Mouse (Mus musculus) midbrain, embryonic 12.5 days (tissue): Measurements from ENCODE around the gene Cldn10. TPM values are rescaled to one million over a fixed set of nuclear protein-coding genes. Genes with fewer than 3 reads are reported as not detected.

Source experiments
- ATAC-seq: fragments of 200-750 bp; cut with Nextera tagmentation; 2 replicates; pipeline ENCODE4 v1.8.0; 2017; ENCODE audit warnings: low read depth, moderate TSS enrichment, moderate library complexity; ENCODE audit not compliant: low FRiP score
- H3K27ac ChIP-seq: fragments of 300-500 bp; sonication (generic); replicated peaks from 2 replicates; pipeline ENCODE4 v1.5.1; 2016; ENCODE audit warnings: mild to moderate bottlenecking
- H3K27me3 ChIP-seq: fragments of 300-500 bp; sonication (generic); 2 replicates; pipeline ENCODE4 v1.6.1; 2016; ENCODE audit warnings: mild to moderate bottlenecking
- H3K36me3 ChIP-seq: fragments of 300-500 bp; sonication (generic); 2 replicates; pipeline ENCODE4 v1.6.1; 2016
- H3K4me1 ChIP-seq: fragments of 300-500 bp; sonication (generic); 2 replicates; pipeline ENCODE4 v1.6.1; 2016
- H3K4me2 ChIP-seq: fragments of 300-500 bp; sonication (generic); replicated peaks from 2 replicates; pipeline ENCODE4 v1.6.1; 2016; ENCODE audit warnings: mild to moderate bottlenecking, moderate library complexity
- H3K4me3 ChIP-seq: fragments of 300-500 bp; sonication (generic); 2 replicates; pipeline ENCODE4 v1.5.1; 2016; ENCODE audit warnings: mild to moderate bottlenecking
- H3K9ac ChIP-seq: fragments of 300-500 bp; sonication (generic); replicated peaks from 2 replicates; pipeline ENCODE4 v1.6.1; 2016; ENCODE audit warnings: mild to moderate bottlenecking, moderate library complexity
- H3K9me3 ChIP-seq: fragments of 300-500 bp; sonication (generic); 2 replicates; pipeline ENCODE4 v1.6.1; 2016; ENCODE audit warnings: mild to moderate bottlenecking
- WGBS: fragments of 180-500 bp; shearing (Covaris S2); methylation state at CpG from one replicate; pipeline ENCODE4 v1.1.7; 2016; 5-methylcytosine and 5-hydroxymethylcytosine counted together
- polyA plus RNA-seq: library from polyadenylated mRNA; unstranded; fragments of >200 nt; fragmentation: Nextera tagmentation; extraction: Ambion mirVana; gene quantifications from 2 replicates; pipeline ENCODE4 v1.2.1, GENCODE M21; 2016

The Cldn10 gene
- polyA plus RNA-seq, 1 experiment from 2014 or later = 0.85 TPM

- peaks cover 82% of the 10 kb centered on the region for H3K36me3 ChIP-seq
- no peak for ATAC-seq
- 84% methylated on average over 3 of the region's 3 CpGs for WGBS
- no peak overlapping the region for H3K9ac ChIP-seq
- H3K4me3 ChIP-seq = no peak overlapping the region
- peaks cover 5% of the 10 kb centered on the region; the same call in 1 of the 2 replicates for H3K9me3 ChIP-seq
- H3K27ac ChIP-seq = no peak overlapping the region
- H3K4me1 ChIP-seq = peaks cover 5% of the 10 kb centered on the region; the same call in 1 of the 2 replicates
- H3K4me2 ChIP-seq = no peak overlapping the region
- no peaks in the 10 kb centered on the region for H3K27me3 ChIP-seq
These were observed 115.7 kb downstream of the Cldn10 start for GRCm38 (mm10) chr14:118903397-118903796.

- Histone ChIP-seq H3K4me1 (peaks cover 5% of the 10 kb centered on the region; the same call in 1 of the 2 replicates), H3K27ac (no peak overlapping the region), H3K27me3 (no peaks in the 10 kb centered on the region), H3K36me3 (peaks cover 80% of the 10 kb centered on the region), H3K9me3 (peaks cover 5% of the 10 kb centered on the region; the same call in 1 of the 2 replicates), H3K4me3 (no peak overlapping the region), H3K9ac (no peak overlapping the region), H3K4me2 (no peak overlapping the region)
- 52% methylated on average over 6 of the region's 6 CpGs for WGBS
- no peak for ATAC-seq
These were observed 116.3 kb downstream of the Cldn10 start for GRCm38 (mm10) chr14:118903867-118904562.

- 86% methylated on average over 8 of the region's 8 CpGs for WGBS
- ATAC-seq = no peak
- H3K4me3 ChIP-seq = no peak overlapping the region
- H3K36me3 ChIP-seq = peaks cover 81% of the 10 kb centered on the region
- no peak overlapping the region for H3K4me2 ChIP-seq
- H3K9ac ChIP-seq = no peak overlapping the region
- no peaks in the 10 kb centered on the region for H3K9me3 ChIP-seq
- H3K4me1 ChIP-seq = peaks cover 5% of the 10 kb centered on the region; the same call in 1 of the 2 replicates
- H3K27me3 ChIP-seq = no peaks in the 10 kb centered on the region
- no peak overlapping the region for H3K27ac ChIP-seq
These were observed 119.9 kb downstream of the Cldn10 start for GRCm38 (mm10) chr14:118907592-118907991.

GRCm38 (mm10) chr14:118909872-118910271 is 122.2 kb downstream of the Cldn10 start:
- peaks cover 83% of the 10 kb centered on the region for H3K36me3 ChIP-seq
- no peak for ATAC-seq
- H3K9me3 ChIP-seq = no peaks in the 10 kb centered on the region
- no peaks in the 10 kb centered on the region for H3K27me3 ChIP-seq
- H3K9ac ChIP-seq = no peak overlapping the region
- no peaks in the 10 kb centered on the region for H3K4me1 ChIP-seq
- H3K27ac ChIP-seq = no peak overlapping the region
- no peak overlapping the region for H3K4me2 ChIP-seq
- H3K4me3 ChIP-seq = no peak overlapping the region
- WGBS = 90% methylated on average over 8 of the region's 8 CpGs

GRCm38 (mm10) chr14:118910332-118911222 is 122.9 kb downstream of the Cldn10 start:
- ATAC-seq = peak; percentile 61
- Histone ChIP-seq H3K9ac (no peak overlapping the region), H3K9me3 (no peaks in the 10 kb centered on the region), H3K36me3 (peaks cover 84% of the 10 kb centered on the region), H3K27ac (no peak overlapping the region), H3K4me3 (no peak overlapping the region), H3K4me1 (no peaks in the 10 kb centered on the region), H3K27me3 (no peaks in the 10 kb centered on the region), H3K4me2 (no peak overlapping the region)
- 73% methylated on average over 29 of the region's 29 CpGs for WGBS

GRCm38 (mm10) chr14:118911521-118911920 is 123.8 kb downstream of the Cldn10 start:
- Histone ChIP-seq H3K9me3 (no peaks in the 10 kb centered on the region), H3K27me3 (no peaks in the 10 kb centered on the region), H3K9ac (no peak overlapping the region), H3K4me1 (no peaks in the 10 kb centered on the region), H3K27ac (no peak overlapping the region), H3K4me3 (no peak overlapping the region), H3K36me3 (peaks cover 84% of the 10 kb centered on the region), H3K4me2 (no peak overlapping the region)
- WGBS = 91% methylated on average over 6 of the region's 6 CpGs
- ATAC-seq = no peak

- H3K4me1 ChIP-seq = no peaks in the 10 kb centered on the region
- H3K4me3 ChIP-seq = no peak overlapping the region
- no peak overlapping the region for H3K9ac ChIP-seq
- H3K27ac ChIP-seq = no peak overlapping the region
- WGBS = 82% methylated on average over 5 of the region's 5 CpGs
- no peaks in the 10 kb centered on the region for H3K27me3 ChIP-seq
- H3K36me3 ChIP-seq = peaks cover 75% of the 10 kb centered on the region
- no peak for ATAC-seq
- H3K4me2 ChIP-seq = no peak overlapping the region
- no peaks in the 10 kb centered on the region for H3K9me3 ChIP-seq
These were observed 125.9 kb downstream of the Cldn10 start for GRCm38 (mm10) chr14:118913651-118914050.

- ATAC-seq = no peak
These were observed 131.3 kb downstream of the Cldn10 start for GRCm38 (mm10) chr14:118919025-118919424.

GRCm38 (mm10) chr14:118920654-118921053 is 132.9 kb downstream of the Cldn10 start:
- peaks cover 35% of the 10 kb centered on the region for H3K4me1 ChIP-seq
- H3K4me2 ChIP-seq = no peak overlapping the region
- WGBS = 72% methylated on average over 7 of the region's 7 CpGs

More at GRCm38 (mm10) chr14:118919025-118919424, 131.3 kb downstream of the Cldn10 start:
- no peak overlapping the region for H3K27ac ChIP-seq
- H3K27me3 ChIP-seq = peaks cover 15% of the 10 kb centered on the region
- no peaks in the 10 kb centered on the region for H3K9me3 ChIP-seq
- peaks cover 32% of the 10 kb centered on the region for H3K4me1 ChIP-seq
- no peak overlapping the region for H3K9ac ChIP-seq
- no peak overlapping the region for H3K4me3 ChIP-seq
- WGBS = 71% methylated on average over 8 of the region's 8 CpGs
- H3K4me2 ChIP-seq = no peak overlapping the region
- peaks cover 32% of the 10 kb centered on the region for H3K36me3 ChIP-seq

GRCm38 (mm10) chr14:118922251-118922650 is 134.5 kb downstream of the Cldn10 start:
- Histone ChIP-seq H3K9me3 (no peaks in the 10 kb centered on the region), H3K4me1 (peaks cover 38% of the 10 kb centered on the region), H3K36me3 (peaks cover 10% of the 10 kb centered on the region; the same call in 1 of the 2 replicates), H3K27ac (no peak overlapping the region), H3K27me3 (peaks cover 18% of the 10 kb centered on the region), H3K4me3 (peak overlapping the region; percentile 47), H3K4me2 (peak overlapping the region; percentile 86), H3K9ac (peak overlapping the region; percentile 63)
- WGBS = 27% methylated on average over 22 of the region's 22 CpGs
- ATAC-seq = no peak

More at GRCm38 (mm10) chr14:118920654-118921053, 132.9 kb downstream of the Cldn10 start:
- peaks cover 15% of the 10 kb centered on the region; the same call in 1 of the 2 replicates for H3K36me3 ChIP-seq
- H3K4me3 ChIP-seq = no peak overlapping the region
- no peak overlapping the region for H3K9ac ChIP-seq
- ATAC-seq = no peak
- peaks cover 15% of the 10 kb centered on the region for H3K27me3 ChIP-seq
- H3K9me3 ChIP-seq = no peaks in the 10 kb centered on the region
- H3K27ac ChIP-seq = no peak overlapping the region

GRCm38 (mm10) chr14:118922667-118923184 is 135.0 kb downstream of the Cldn10 start:
- no peak overlapping the region for H3K27ac ChIP-seq
- H3K9ac ChIP-seq = peak overlapping the region; percentile 63
- peaks cover 6% of the 10 kb centered on the region; the same call in 1 of the 2 replicates for H3K36me3 ChIP-seq
- H3K4me2 ChIP-seq = peak overlapping the region; percentile 86
- peaks cover 18% of the 10 kb centered on the region for H3K27me3 ChIP-seq
- under 1% methylated on average over 47 of the region's 47 CpGs for WGBS
- peak; percentile 57 for ATAC-seq
- H3K4me3 ChIP-seq = peak overlapping the region; percentile 47
- no peaks in the 10 kb centered on the region for H3K9me3 ChIP-seq
- H3K4me1 ChIP-seq = peaks cover 38% of the 10 kb centered on the region
